Mouse (Mus musculus) ES-E14 (cell line): ENCODE data around the gene Osbpl8. TPM values are rescaled to one million over a fixed set of nuclear protein-coding genes. Genes with fewer than 3 reads are reported as not detected.

Experiments
- DNase-seq: peaks from one replicate; pipeline ENCODE4 v3.0.0-alpha.2; 2013; ENCODE audit warnings: low read depth, low spot score
- H3K27ac ChIP-seq: 2 replicates; pipeline ENCODE4 v1.5.1; 2012; ENCODE audit warnings: low read depth, mild to moderate bottlenecking, low read length, moderate library complexity, mixed read lengths; ENCODE audit not compliant: poor library complexity, insufficient read depth, severe bottlenecking
- H3K36me3 ChIP-seq: 2 replicates; pipeline ENCODE4 v1.6.1; 2012; ENCODE audit warnings: mild to moderate bottlenecking, low read length, moderate library complexity, mixed read lengths; ENCODE audit not compliant: control insufficient read depth, poor library complexity, insufficient read depth, severe bottlenecking
- H3K4me1 ChIP-seq, 2 experiments: fragments of 150-350 bp in 1 of 2; sonication (generic) in 1 of 2; 2 replicates each; pipeline ENCODE4 v1.6.1; 2012; ENCODE audit warnings: low read length in 2 of 2, mild to moderate bottlenecking in 1 of 2, mixed read lengths in 1 of 2; ENCODE audit not compliant: control insufficient read depth in 2 of 2, insufficient read depth in 2 of 2, poor library complexity in 1 of 2
- H3K4me3 ChIP-seq, 2 experiments: fragments of 150-350 bp in 1 of 2; sonication (generic) in 1 of 2; 2 replicates each; pipeline ENCODE4 v1.5.1; 2012; ENCODE audit warnings: low read length in 2 of 2, low read depth in 1 of 2, mild to moderate bottlenecking in 1 of 2, mixed read lengths in 1 of 2; ENCODE audit not compliant: insufficient read depth in 1 of 2, poor library complexity in 1 of 2, severe bottlenecking in 1 of 2
- H3K9ac ChIP-seq: 2 replicates; pipeline ENCODE4 v1.6.1; 2012; ENCODE audit warnings: low read depth, mild to moderate bottlenecking, low read length, mixed read lengths; ENCODE audit not compliant: poor library complexity, insufficient read depth, severe bottlenecking
- H3K9me3 ChIP-seq: fragments of 150-350 bp; sonication (generic); 2 replicates; pipeline ENCODE4 v1.6.1; 2012; ENCODE audit warnings: low read depth, mild to moderate bottlenecking, low read length; ENCODE audit not compliant: control insufficient read depth, insufficient read depth
- CHD2 ChIP-seq: IDR thresholded peaks from 2 replicates; pipeline ENCODE4 v1.6.1; 2014; ENCODE audit warnings: mild to moderate bottlenecking, low read depth, low read length, inconsistent platforms
- HCFC1 ChIP-seq: IDR thresholded peaks from 2 replicates; pipeline ENCODE4 v1.6.1; 2012; ENCODE audit warnings: low read length, inconsistent platforms, borderline replicate concordance; ENCODE audit not compliant: insufficient read depth
- MAFK ChIP-seq: IDR thresholded peaks from 2 replicates; pipeline ENCODE4 v1.6.1; 2014; ENCODE audit warnings: mild to moderate bottlenecking, low read depth, low read length, inconsistent platforms; ENCODE audit not compliant: insufficient read depth
- ZC3H11A ChIP-seq: IDR thresholded peaks from 2 replicates; pipeline ENCODE4 v1.6.1; 2012; ENCODE audit warnings: low read depth, mild to moderate bottlenecking, inconsistent platforms, low read length, borderline replicate concordance
- ZNF384 ChIP-seq: IDR thresholded peaks from 2 replicates; pipeline ENCODE4 v1.6.1; 2012; ENCODE audit warnings: low read depth, low read length, inconsistent platforms
- in situ Hi-C, 2 experiments: fragments of 600-800 bp; cut with MboI; formaldehyde crosslinking; loops; one replicate each; pipeline ENCODE4 v1.15.1; 2025; ENCODE audit warnings: low sequenced_read_pairs in 2 of 2, inconsistent platforms in 1 of 2; ENCODE audit not compliant: unreplicated experiment in 2 of 2
- total RNA-seq: library from RNA; depleted of rRNA; stranded (reverse); fragments of 300-350 nt; gene quantifications from 2 replicates; pipeline ENCODE4 v1.2.3, GENCODE M21; 2012

Gene Osbpl8
- total RNA-seq, 1 experiment, result 20.7 TPM

- TF ChIP-seq ZC3H11A, result no peak
- no peak for TF ChIP-seq HCFC1
- no peak for TF ChIP-seq CHD2
- no peak for TF ChIP-seq ZNF384
- no peak for TF ChIP-seq MAFK
- Histone ChIP-seq H3K4me1 (no peaks in the 10 kb centered on the region), H3K9me3 (no peaks in the 10 kb centered on the region), H3K9ac (no peak overlapping the region), H3K36me3 (no peaks in the 10 kb centered on the region), H3K27ac (no peak overlapping the region), H3K4me3 (no peak overlapping the region)
- DNase-seq, result no peak
- in situ Hi-C loops, result no loop called here
Measured at GRCm38 (mm10) chr10:111215572-111215971, 51.0 kb downstream of the Osbpl8 start.

DNA sequence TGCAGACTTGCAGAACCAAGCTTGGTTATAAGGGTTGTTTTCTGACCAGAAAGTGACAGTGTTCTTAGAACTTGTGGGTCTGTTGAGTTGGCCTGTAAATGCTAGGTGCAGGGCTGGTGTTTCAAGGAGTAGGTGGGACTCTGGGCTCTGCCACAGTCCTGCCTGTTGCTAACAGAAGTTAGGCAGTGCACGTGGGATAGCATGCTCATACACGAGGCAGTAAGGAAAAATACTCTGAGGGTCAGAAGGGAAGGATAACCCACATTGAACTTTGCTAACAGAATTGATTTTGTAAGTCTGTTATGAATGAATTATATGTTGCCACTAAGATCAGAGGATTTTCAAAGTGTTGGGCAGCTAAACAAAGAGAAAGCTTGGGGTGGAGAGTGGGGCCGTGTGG, 51.6 kb downstream of the Osbpl8 start:
- in situ Hi-C loops, result no loop called here
- no peaks in the 10 kb centered on the region for H3K9me3 ChIP-seq
- no peaks in the 10 kb centered on the region for H3K36me3 ChIP-seq
- no peak overlapping the region for H3K4me3 ChIP-seq
- no peak overlapping the region for H3K9ac ChIP-seq
- DNase-seq, result no peak
- no peak for TF ChIP-seq MAFK
- TF ChIP-seq ZC3H11A, result no peak
- TF ChIP-seq CHD2, result no peak
- no peak for TF ChIP-seq HCFC1
- no peak for TF ChIP-seq ZNF384
- no peak overlapping the region for H3K27ac ChIP-seq
- no peaks in the 10 kb centered on the region for H3K4me1 ChIP-seq

DNA sequence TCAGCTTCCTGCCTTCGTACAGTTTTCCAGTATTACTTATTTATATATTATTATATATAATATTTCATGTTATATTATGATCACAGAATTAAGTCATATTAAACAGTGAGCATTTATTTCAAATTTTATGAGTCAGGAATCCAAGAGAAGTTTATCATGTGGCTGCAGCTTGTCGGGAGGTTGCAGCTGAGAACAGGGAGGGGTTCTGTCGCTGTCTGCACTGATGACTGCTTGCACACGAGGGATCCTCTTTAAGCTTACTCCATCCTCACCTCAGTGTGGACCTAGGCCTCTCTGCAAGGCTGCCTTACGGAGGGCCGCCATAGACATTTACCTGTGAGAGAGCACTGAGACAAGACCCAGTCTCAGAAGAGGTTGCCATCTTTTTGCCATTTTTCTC, 58.0 kb downstream of the Osbpl8 start:
- Histone ChIP-seq H3K36me3 (no peaks in the 10 kb centered on the region), H3K4me1 (no peaks in the 10 kb centered on the region; a peak in 1 of 4 replicates), H3K9ac (no peak overlapping the region), H3K9me3 (no peaks in the 10 kb centered on the region), H3K27ac (no peak overlapping the region), H3K4me3 (no peak overlapping the region)
- in situ Hi-C loops, result no loop called here
- TF ChIP-seq HCFC1 (no peak), MAFK (no peak), CHD2 (no peak), ZC3H11A (no peak), ZNF384 (no peak)
- DNase-seq, result no peak

DNA sequence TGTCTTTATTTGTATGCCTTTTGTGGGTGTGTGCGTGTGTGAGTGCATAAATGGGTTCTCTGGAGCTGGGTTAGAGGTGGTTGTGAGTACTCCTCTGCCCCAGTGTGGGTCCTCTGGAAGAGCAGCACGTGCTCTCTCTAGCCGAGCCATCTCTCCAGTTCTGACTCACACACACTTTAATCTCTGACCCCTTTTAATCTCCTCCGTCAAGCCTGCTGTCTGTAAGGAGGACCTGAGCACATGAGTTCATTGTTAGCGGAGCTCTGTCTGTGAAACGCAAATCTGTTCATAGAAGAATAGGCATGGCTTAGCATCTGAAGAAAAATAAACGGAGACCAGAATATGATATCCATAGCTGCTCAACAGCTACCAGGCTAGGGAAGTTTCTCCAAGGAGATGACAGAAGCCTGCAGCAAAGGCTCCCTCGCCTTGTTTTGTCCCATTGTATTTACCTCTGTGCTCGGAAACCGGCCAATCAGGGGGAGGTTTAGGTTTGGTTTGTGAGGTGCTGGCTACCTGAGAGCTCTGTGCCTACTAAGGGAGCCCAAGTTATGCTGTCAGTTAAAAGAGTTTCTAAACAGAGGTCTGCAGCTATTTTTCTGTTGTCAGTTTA, 58.8 kb downstream of the Osbpl8 start:
- no peaks in the 10 kb centered on the region for H3K36me3 ChIP-seq
- no peak for DNase-seq
- no peak overlapping the region for H3K9ac ChIP-seq
- in situ Hi-C loops, result no loop called here
- TF ChIP-seq ZC3H11A, result no peak
- TF ChIP-seq HCFC1, result no peak
- no peak for TF ChIP-seq MAFK
- no peak for TF ChIP-seq CHD2
- TF ChIP-seq ZNF384, result no peak
- H3K4me1 ChIP-seq, result no peaks in the 10 kb centered on the region; a peak in 1 of 4 replicates
- H3K4me3 ChIP-seq, result no peak overlapping the region
- no peaks in the 10 kb centered on the region for H3K9me3 ChIP-seq
- H3K27ac ChIP-seq, result no peak overlapping the region

- Histone ChIP-seq H3K4me1 (no peaks in the 10 kb centered on the region; a peak in 1 of 4 replicates), H3K36me3 (no peaks in the 10 kb centered on the region), H3K9me3 (no peaks in the 10 kb centered on the region), H3K27ac (no peak overlapping the region), H3K9ac (no peak overlapping the region; the same call in 1 of the 2 replicates), H3K4me3 (no peak overlapping the region)
- TF ChIP-seq ZNF384, result no peak
- TF ChIP-seq HCFC1, result no peak
- no peak for TF ChIP-seq CHD2
- no peak for DNase-seq
- in situ Hi-C loops, result no loop called here
Measured at GRCm38 (mm10) chr10:111224696-111225095, 60.1 kb downstream of the Osbpl8 start.
